Mouse (Mus musculus) kidney, adult 2 months (tissue): ENCODE data around the gene Dynlt1b.
"Not testable (repeated sequence)": the region's sequence is repeated elsewhere in the genome, so short reads cannot be mapped to it uniquely, and the experiment has no call there.

Experiments used
- CTCF ChIP-seq: fragments of 200-500 bp; conservative IDR thresholded peaks from 2 replicates; pipeline ENCODE4 v1.5.1; 2011; ENCODE audit warnings: low read depth, mild to moderate bottlenecking, control low read depth, low read length, moderate library complexity, mixed read lengths; ENCODE audit not compliant: insufficient read depth, insufficient read length
- POLR2A ChIP-seq: fragments of 200-500 bp; IDR thresholded peaks from one replicate; pipeline ENCODE4 v1.6.1; 2011; ENCODE audit warnings: low read depth, low read length, control low read depth

- not testable (repeated sequence) for TF ChIP-seq CTCF, POLR2A
Observed at GRCm38 (mm10) chr17:6455883-6456282, 26.0 kb downstream of the Dynlt1b start.
